Mouse (Mus musculus) CH12.LX (cell line): ENCODE measurements around the gene Pdzrn4.

Experiments used
- CHD2 ChIP-seq: IDR thresholded peaks from 2 replicates; pipeline ENCODE4 v1.6.1; 2011; ENCODE audit warnings: low read length, improper control_type of control experiment
- CTCF ChIP-seq, 2 experiments: IDR thresholded peaks in 1 of 2; conservative IDR thresholded peaks in 1 of 2; 2 replicates each; pipeline ENCODE4 v1.5.1; 2011 to 2012; ENCODE audit warnings: low read depth in 2 of 2, low read length in 2 of 2, improper control_type of control experiment in 1 of 2, inconsistent platforms in 1 of 2, mild to moderate bottlenecking in 1 of 2, moderate library complexity in 1 of 2
- EP300 ChIP-seq: IDR thresholded peaks from 2 replicates; pipeline ENCODE4 v1.6.1; 2011; ENCODE audit warnings: low read length, improper control_type of control experiment
- MAFK ChIP-seq: IDR thresholded peaks from 2 replicates; pipeline ENCODE4 v1.6.1; 2011; ENCODE audit warnings: low read length, improper control_type of control experiment; ENCODE audit not compliant: insufficient replicate concordance
- MAZ ChIP-seq: IDR thresholded peaks from 2 replicates; pipeline ENCODE4 v1.6.1; 2012; ENCODE audit warnings: low read depth, mild to moderate bottlenecking, inconsistent platforms, low read length, improper control_type of control experiment, moderate library complexity
- MEF2A ChIP-seq: IDR thresholded peaks from 2 replicates; pipeline ENCODE4 v1.6.1; 2014; ENCODE audit warnings: low read depth, mild to moderate bottlenecking, inconsistent platforms, low read length, improper control_type of control experiment, borderline replicate concordance
- MYC ChIP-seq: IDR thresholded peaks from 2 replicates; pipeline ENCODE4 v1.6.1; 2011; ENCODE audit warnings: low read depth, mild to moderate bottlenecking, improper control_type of control experiment, low read length
- NELFE ChIP-seq: IDR thresholded peaks from 2 replicates; pipeline ENCODE4 v1.6.1; 2011; ENCODE audit warnings: low read depth, low read length, improper control_type of control experiment
- POLR2A ChIP-seq: IDR thresholded peaks from 2 replicates; pipeline ENCODE4 v1.6.1; 2011; ENCODE audit warnings: low read depth, mild to moderate bottlenecking, improper control_type of control experiment, low read length

GRCm38 (mm10) chr15:92515651-92516050 is 119.0 kb downstream of the Pdzrn4 start:
- TF ChIP-seq CTCF (conservative IDR thresholded peaks at IDR 0.05 in 1 of 2, IDR thresholded peaks at IDR 0.05 in 1 of 2; ENCODE audit: low read depth in 2 of 2, low read length in 2 of 2) (no peak), MAZ (no peak), POLR2A (no peak), MAFK (no peak), EP300 (no peak), MEF2A (no peak), CHD2 (no peak), MYC (no peak), NELFE (no peak)
